Mouse (Mus musculus) regulatory T cell (primary cell): ENCODE results near the gene Slc26a10.
"Not testable (repeated sequence)": the region's sequence is repeated elsewhere in the genome, so short reads cannot be mapped to it uniquely, and the experiment has no call there.

ENCODE experiments used
- in situ Hi-C: fragments of 300-600 bp; cut with MboI, MseI; formaldehyde crosslinking; loops from one replicate; pipeline ENCODE4 v1.15.1; 2025; ENCODE audit warnings: high pct_unique_total_duplicates

Gene Slc26a10

GRCm38 (mm10) chr10:127199068-127199467 is 18.6 kb upstream of the Slc26a10 start:
- in situ Hi-C loops = no loop called here

DNA sequence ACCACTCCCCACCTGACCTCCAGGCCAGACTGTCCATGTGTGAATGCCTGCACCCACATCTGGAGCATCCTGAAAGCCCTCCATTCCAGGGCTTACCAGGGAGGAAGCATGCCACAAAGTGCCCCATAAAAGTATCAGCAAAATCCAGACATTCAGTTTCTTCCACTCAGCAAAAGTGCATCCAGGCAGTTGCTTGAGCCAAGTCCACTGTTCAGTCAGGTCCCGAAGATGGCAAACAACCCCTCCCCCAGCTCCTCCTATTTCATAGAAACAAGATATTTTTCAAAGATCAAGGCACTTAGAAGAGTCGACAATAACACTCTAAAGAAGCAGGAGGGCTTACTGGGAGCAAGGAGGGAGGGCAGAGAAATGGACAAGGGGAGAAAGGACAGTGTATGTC is 18.0 kb upstream of the Slc26a10 start:
- in situ Hi-C loops = no loop called here

DNA sequence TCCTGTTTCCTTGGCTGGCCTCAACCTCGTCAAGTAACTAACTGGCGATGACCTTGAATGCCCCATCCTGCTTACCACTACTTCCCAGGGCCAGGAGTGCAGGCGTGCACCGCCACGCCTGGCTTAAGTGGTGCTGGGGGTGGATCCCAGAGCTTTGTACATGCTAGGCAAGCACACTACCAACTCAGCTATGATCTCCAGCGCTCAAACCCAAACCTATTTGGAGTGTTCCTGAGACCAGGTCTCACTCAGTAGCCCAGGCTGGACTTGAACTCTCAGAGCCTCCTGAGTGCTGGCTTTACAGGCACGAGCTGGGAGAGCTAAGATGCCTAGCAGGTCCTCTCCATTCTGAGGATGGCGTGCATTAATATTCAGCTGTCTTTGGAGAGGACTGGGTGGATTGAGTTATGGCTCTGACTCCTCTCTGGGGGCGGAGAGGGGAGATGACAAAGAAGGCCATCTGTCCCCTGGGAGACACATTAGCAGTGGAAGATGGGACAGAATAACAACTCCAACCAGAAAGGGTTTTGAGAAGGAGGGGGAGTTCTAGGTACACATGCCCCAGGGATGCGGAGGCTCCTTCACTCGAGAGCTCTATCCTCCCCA is 17.2 kb upstream of the Slc26a10 start:
- in situ Hi-C loops = no loop called here

GRCm38 (mm10) chr10:127197104-127197503 is 16.7 kb upstream of the Slc26a10 start:
- in situ Hi-C loops = no loop called here

- in situ Hi-C loops = no loop called here
Observed at GRCm38 (mm10) chr10:127196392-127196791, 15.9 kb upstream of the Slc26a10 start.

DNA sequence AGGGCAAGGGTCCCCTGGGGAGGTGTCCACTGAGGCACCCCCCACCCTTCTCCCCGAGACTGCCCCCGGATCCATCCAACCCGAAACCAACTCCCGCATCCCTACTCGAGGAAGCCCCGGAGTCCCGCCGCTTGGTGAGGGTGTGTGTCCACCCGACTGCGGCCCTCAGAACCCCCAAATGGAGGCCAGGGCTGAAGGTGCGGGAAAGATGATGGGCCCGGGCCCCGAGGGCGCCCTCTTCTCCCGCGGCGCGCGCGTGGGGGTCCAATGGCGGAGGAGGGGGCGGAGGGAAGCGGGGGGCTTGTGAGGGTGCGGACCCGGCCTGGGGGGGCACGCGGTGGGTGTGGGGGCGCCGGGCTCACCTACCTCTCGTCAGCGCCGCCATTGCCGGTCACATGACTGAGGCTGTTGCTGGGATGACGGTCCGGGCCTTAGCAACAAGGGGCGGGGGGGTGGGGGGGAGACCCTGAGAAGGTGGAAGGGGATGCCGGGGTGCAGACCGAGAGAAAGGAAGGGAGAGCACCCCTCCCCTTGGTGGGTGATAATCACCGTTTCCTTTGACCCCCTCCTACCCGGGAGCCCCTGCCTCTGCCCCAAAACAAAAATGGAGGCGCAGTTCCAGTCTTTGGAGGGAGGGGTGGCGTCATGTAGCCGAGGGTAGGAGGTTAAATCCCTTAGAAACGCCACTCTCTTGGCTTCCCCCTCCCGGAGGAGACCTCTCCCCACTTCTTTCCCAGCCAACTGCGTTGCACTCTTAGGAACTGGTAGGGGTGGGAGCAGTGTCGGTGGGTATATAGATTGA is 15.1 kb upstream of the Slc26a10 start, which contains the start of gene Dtx3:
Gene Dtx3 (minus strand): TSS at position 401 of the 802 bp plus-strand sequence.
- in situ Hi-C loops = no loop called here

GRCm38 (mm10) chr10:127194428-127195327 is 14.2 kb upstream of the Slc26a10 start:
- in situ Hi-C loops = no loop called here

GRCm38 (mm10) chr10:127193011-127193410 is 12.6 kb upstream of the Slc26a10 start:
- in situ Hi-C loops = no loop called here

- in situ Hi-C loops = not testable (repeated sequence)
Observed at GRCm38 (mm10) chr10:127192057-127192328, 11.5 kb upstream of the Slc26a10 start.

DNA sequence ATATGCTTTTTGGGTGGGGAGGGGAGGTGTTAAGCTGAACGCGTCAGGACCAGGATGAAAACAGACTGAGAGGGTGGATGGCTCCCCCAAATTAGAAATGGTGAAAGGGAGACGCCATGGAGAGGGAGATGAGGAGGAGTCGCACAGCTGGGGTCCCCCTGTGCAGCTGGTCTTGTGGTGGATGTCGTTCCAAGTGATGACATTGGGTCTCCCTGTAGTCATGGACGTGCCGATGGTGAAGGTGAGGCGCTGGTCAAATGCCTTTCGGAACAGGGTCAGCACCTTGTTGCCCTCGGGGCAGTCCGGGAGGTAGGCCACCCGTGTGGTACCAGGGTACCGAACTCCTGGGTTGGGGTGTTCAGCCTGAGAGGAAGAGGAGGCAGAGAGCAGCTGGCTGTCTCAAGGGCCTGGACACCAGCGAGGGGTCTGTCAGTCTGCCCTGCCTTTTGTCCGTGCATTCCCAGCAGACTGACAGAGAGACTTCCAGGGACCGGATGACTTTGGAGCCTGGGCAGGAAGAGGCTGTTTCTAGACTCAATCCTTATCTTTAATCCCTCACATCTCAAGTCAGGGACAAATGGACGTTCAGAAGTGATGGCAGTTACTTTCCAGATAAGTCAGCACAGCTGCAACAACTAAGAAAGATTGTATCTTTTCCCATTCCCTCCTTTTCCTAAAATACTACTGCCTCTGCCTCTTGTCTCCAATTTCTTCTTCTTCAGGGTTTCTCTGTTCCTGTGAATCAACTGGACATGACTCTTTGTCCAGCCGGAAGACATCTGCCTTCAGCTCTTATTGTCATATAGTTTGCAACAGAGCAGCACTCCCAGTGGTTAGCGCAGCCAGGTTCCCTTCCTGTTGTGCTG is 11.0 kb upstream of the Slc26a10 start:
- in situ Hi-C loops = no loop called here

GRCm38 (mm10) chr10:127190398-127191190 is 10.1 kb upstream of the Slc26a10 start:
- in situ Hi-C loops = no loop called here

GRCm38 (mm10) chr10:127189651-127190381 is 9.4 kb upstream of the Slc26a10 start, which contains the start of gene Arhgef25:
Arhgef25 (minus strand) TSS chr10:127190083.
- in situ Hi-C loops = loop anchor here (10.0 kb wide), 1 partner anchor 125 kb away; the partner anchor contains the start of gene Mars

DNA sequence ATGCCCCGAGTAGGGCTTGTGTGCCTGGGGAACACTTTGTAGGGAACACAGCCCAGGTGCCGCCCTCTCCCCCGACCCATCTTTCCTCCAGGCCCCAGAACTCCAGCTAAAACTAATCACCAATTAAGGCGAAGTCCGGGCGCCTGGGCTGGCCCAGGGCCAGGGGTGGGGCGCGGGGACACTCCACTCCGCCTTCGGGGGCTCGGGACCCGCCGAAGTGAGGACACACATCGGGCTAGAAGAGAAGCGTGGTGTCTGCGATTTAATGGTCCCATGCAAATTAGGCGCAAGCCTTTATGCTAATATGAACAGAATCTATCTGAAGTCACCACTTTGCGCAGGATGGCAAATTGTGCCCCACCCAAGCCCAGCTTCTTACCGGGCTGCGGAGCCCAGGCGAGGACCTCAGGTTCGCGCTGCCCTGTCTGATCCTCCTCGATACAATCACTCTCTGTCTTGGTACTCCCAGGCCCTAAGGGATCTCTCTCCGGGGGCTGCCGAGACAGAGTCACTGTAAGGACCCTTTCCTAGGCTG is 8.7 kb upstream of the Slc26a10 start:
- in situ Hi-C loops = loop anchor here (10.0 kb wide), 1 partner anchor 126 kb away; the partner anchor contains the start of gene Mars

DNA sequence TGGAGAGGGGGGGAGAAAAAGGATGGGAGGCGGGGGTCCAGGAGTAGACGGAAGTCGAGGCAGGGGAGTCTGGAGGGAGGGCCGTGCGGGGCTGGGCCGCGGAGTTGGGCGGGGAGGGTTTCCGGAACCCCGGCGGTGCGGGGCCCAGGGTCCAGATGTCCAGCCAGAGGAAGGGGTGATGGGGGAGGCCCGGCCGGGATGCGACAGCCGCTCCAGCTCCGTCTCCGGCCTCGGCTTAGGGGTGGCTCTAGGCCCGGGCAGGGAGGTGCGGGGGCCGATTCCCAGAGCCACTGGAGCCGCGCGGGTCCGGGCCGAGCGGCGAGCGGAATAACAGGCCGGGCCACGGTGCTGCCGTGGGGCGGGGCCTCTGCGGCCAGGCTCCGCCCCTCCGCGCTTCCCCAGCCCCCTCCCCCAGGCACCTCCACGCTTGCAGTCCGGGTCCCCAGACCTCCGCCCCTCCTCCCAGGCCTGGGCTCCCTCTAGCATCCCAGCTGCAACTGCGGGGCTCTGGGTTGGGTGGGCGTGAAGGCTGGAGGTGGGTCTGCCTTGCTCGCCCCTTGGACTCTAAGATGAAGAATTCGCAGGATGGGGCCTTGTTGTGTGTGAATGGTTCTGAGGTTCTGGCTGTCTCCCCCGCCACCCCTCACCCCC is 8.1 kb upstream of the Slc26a10 start:
- in situ Hi-C loops = loop anchor here (10.0 kb wide), 1 partner anchor 126 kb away; the partner anchor contains the start of gene Mars

- in situ Hi-C loops = loop anchor here (10.0 kb wide), 1 partner anchor 127 kb away; the partner anchor contains the start of gene Mars
Observed at GRCm38 (mm10) chr10:127188079-127188453, 7.6 kb upstream of the Slc26a10 start.

- in situ Hi-C loops = loop anchor here (10.0 kb wide), 1 partner anchor 127 kb away; the partner anchor contains the start of gene Mars
Observed at GRCm38 (mm10) chr10:127187371-127188078, 7.1 kb upstream of the Slc26a10 start.

- in situ Hi-C loops = loop anchor here (10.0 kb wide), 1 partner anchor 128 kb away; the partner anchor contains the start of gene Mars
Observed at GRCm38 (mm10) chr10:127186451-127186850, 6.0 kb upstream of the Slc26a10 start.

DNA sequence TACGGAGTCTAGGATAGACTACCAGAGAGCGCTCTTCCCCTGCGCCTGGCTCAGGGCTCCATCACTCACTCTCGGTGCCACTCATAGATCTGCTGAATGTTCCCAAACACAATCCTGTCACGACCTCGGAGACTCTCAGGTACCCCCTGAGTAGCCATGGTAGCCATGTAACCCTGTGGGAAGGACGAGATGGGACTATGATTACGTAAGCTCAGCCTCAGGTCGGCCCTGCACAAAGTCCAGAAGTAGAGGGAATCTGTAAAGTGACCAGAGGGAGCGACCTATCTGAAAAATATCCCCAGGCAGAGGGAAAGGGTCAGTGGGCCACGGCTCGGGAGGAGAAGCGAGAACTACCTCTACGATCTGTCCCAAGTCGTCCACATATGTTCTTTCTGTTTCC is 5.1 kb upstream of the Slc26a10 start:
- in situ Hi-C loops = loop anchor here (10.0 kb wide), 1 partner anchor 129 kb away; the partner anchor contains the start of gene Mars
